Mouse (Mus musculus) bone marrow macrophage, adult 2 months (primary cell): Measurements from ENCODE around the gene Slc28a2.

Experiments
- CTCF ChIP-seq: IDR thresholded peaks from 2 replicates; pipeline ENCODE4 v1.5.1; 2012; ENCODE audit warnings: low read depth, mild to moderate bottlenecking, low read length, moderate library complexity
- POLR2A ChIP-seq: IDR thresholded peaks from 2 replicates; pipeline ENCODE4 v1.6.1; 2012; ENCODE audit warnings: mild to moderate bottlenecking, low read depth, low read length, borderline replicate concordance

DNA sequence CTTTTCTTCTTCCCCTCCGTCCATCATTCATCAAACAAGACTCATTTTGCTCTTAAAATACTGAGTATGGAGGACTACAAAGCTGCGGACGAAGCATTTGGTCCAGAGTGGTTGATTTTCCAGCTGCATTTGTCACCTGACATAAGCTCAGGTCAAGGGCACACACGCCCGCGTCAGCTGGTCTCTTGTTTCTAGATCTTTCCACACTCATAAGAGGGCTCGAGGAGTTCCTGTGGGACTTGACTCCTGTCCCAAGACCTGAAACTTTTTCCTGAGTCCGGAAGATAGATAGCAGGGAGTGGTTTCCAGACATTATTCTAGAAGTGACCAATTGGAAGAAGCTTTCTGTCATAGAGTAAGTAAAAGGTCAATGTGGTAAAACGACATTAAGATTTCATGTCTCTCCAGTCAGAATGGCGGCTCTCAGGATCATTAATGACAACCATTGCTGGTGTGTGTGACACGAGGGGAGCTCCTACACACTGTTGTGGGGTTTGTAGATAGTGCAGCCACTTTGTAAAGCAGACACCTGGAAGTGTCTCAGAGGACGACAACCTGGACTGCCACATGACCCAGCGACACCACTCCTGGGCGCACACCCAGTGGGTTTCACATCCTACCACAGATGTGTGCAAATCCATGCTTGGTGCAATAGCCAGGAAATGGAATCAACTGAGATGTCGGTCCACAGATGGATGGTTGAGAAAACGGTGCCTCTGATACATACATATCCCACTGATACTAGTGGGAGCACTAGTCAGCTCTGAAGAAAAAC, 44.8 kb upstream of the Slc28a2 start:
- no peak for TF ChIP-seq CTCF
- no peak for TF ChIP-seq POLR2A
